Mouse (Mus musculus): ENCODE data around the gene Gm21834.

Gene Gm21834

DNA sequence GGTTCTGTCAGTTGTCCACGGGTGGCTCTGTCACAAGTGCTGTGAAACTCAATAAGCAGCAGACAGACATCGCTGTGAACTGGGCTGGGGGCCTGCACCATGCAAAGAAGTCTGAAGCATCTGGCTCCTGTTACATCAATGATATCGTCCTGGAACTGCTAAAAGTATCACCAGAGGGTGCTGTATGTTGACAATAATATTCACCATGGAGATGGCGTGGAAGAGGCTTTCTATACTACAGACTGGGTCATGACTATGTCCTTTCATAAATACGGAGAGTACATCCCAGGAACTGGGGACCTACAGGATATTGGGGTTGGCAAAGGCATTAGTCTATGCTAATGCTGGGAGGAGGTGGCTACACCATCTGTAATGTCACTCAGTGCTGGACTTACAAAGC, at the start of gene Gm21834:
Gene Gm21834, minus strand, starts transcription at position 101 of the 400 bp plus-strand sequence.
- no peak for DNase-seq (ENCODE audit: low read depth)

DNA sequence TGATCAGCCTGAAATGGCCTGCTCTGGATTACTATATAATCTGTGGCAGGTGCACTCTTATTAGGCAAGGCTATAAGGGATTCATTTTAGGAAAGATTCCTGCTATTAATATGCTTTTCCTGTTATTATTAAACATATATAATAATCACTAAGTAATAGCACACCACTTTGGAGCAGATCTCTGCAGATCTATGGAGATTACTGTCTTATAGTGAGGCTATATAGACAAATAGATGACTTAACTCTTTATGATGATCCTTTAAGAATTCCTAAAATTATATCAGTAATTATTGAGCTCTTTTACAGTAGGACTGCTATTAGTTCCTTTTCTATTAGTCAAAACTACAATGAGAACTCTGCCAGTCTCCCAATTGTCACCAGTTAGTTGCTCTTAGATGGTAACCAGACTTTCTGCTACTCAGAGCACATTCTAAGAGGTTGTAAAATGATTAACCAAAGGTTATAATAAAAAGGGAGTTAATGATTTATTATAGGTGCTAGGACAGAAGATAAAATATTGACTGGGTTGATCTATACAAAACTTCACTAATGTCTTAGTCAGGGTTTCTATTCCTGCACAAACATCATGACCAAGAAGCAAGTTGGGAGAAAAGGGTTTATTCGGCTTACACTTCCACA, 46.3 kb upstream of the Gm21834 start:
- no peak for DNase-seq (ENCODE audit: low read depth)

DNA sequence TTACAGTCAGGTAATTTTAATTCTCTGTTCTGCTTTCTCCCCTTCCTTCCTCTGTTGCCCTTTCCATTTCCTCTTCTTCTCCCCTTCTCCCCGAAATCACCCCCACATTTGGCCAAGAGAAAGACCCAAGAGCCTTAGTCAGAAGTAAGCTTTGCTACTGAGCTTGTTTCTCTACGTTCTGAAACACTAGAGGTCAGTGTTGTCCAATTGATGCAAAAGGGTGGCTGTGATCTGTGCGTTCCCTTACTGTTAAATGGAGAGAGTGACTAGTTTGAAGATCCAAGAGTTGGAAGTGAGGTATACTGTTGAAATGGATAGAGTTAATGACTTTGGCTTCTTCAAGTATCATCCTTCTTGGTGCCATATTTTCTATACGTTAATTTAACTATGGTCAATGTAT, 28.9 kb upstream of the Gm21834 start:
- peak; percentile 2 for DNase-seq (ENCODE audit: low read depth)

DNA sequence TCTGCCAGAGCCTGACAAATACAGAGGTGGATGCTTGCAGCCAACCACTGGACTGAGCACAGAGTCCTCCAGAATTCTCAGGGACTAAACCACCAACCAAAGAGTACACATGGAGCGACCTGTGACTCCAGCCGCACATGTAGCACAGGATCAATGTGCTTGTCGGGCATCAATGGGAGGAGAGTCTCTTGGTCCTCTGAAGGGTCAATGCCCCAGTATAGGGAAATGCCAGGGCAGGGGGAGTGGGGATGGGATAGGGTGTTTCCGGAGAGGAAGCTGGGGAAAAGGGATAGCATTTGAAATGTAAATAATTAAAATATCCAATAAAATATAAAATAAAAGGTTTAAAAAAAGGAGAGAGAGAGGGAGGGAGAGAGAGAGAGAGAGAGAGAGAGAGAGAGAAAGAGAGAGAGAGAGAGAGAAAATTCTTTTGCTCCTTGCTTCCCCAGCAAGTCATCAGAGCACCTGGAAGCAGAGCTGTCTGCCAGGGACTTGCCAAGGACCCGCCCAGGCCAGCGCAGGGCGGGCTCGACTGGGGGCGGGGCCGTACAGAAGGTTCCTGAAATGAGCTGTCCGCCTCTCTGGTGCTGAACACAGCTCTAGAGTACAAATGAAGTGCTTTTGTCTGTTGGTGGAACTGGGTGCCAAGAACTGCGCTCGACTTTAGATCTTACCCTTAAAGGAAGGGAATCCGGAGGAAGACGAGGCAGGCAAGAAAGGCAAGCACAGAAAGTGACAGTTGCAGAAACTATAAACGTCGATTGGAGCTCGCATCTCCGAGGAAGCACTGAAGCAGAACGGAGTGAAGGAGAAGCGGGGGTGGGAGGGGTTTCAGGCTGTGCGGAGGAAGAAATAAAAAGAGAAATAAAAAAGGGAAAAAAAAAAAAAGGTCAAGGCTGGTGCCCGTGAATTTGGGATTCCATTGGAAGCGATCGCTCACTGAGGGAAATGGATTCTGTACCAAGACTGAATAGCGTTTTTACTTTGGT, 26.9 kb upstream of the Gm21834 start, which contains the start of gene Cntnap5c:
Gene Cntnap5c, plus strand, starts transcription at position 949 of the 989 bp plus-strand sequence.
- DNase-seq (ENCODE audit: low read depth): peak; percentile 42

DNA sequence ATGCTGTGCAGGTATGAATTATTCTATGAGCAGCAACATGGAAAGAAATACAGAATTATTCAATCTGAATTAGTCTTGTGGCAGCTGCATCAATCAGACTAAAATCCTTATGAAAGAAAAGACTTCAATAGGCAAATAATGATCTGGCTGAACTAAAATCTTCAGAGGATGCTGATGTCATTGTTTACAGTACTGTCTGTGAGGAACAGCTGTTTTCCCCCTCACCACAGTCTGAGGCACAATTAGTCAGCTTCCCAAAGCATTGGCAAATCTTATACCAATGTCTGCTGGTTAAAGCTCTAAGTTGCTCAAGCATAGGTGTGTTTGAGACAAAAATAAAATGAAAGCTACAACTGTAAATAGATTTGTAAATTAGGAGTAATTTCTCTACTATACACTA, 25.3 kb upstream of the Gm21834 start:
- DNase-seq (ENCODE audit: low read depth): no peak

DNA sequence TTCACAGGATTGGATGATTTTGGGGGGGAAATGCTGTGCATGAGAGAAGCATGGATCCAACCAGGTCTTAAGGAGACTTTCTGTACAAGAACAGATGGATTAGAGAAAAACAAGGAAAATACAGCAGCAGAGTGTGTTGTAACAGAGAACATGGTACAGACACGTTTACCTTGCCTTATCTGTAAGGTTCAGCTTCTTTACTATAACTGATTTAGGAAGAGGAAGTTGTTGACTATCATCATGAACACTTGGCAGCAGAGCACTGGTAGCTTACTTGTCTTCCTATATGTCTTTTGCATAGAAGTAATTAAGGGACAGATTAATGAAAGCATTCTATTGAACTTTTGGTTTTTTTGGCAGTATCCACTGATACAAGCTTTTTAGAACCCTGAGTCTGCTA, 16.0 kb upstream of the Gm21834 start:
- no peak for DNase-seq (ENCODE audit: low read depth)

DNA sequence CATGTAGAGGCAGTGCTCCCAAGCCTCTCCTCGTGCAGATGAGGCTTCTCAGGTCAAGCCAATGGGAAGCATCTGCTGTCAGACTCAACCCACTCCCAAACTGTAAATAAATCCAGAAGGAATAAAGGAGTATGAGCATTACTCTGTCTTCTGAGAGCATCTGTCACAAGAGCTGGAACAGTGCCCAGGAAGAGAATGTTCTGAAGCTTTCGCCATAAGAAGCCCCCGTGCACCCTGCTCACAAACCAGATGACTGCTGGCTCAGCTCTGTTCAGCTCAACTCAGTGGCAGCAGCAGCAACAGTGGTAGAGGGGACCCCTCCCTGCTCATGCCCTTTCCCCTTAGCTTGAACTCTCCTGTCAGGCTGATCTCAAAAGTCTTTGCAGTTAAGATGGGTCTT, 47.2 kb downstream of the Gm21834 start:
- no peak for DNase-seq (ENCODE audit: low read depth)

All from c-Kit-positive CD71-negative TER-119-negative erythroid progenitor cells, embryonic 14.5 days (primary cell).